Mouse (Mus musculus) CD4-positive, CD25-positive, alpha-beta regulatory T cell, adult 4 months (primary cell): ENCODE data around the gene Chst5. TPM values are rescaled to one million over a fixed set of nuclear protein-coding genes. Genes with fewer than 3 reads are reported as not detected.
"Not testable (repeated sequence)": the region's sequence is repeated elsewhere in the genome, so short reads cannot be mapped to it uniquely, and the experiment has no call there.

Experiments
- ATAC-seq: one replicate; pipeline ENCODE4 v1.8.0; 2017
- polyA plus RNA-seq, 2 experiments: library from polyadenylated mRNA; unstranded; fragments of 100-300 nt; shearing (Covaris generic); gene quantifications; one replicate each; pipeline ENCODE4 v1.2.1; 2017

Chst5 gene
- not detected for polyA plus RNA-seq

DNA sequence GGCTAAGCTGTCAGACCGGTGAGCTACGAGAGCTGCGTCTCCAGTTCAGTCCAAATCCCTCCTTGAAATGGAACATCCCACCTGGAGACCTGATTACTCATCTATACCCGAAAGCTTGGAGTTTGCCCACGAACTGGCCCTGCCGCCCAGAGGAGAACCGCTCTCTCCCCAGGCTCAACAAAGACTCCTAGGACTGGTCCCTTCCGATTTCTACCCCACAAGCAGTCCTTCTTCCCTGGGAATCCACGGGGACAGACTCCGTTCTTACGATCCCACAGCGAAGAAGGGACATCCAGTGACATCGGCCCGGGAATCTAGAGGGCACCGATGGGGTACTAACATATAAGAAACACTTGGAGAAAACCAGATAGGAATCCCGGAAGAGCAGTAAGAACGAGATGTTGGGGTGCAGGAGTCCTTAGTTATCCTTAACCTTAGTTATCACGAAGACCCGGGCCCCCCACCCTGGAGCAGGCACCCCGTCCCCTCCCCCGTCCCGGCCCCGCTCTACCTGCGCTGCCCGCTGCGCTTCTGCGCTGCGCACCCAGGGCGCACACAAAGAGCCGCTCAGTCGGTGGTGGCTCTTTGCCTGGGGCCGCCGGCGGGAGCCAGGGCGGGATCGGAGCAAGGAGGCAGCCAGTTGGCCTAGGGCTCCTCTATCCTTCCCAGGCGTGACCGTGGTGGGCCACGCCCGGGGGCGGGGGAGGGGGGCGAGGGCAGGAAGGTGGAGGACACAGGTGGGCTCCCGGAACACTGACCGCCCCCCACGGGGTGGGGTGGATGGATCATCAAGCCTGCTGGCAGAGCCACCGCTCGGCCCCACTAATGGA is at the start of gene Chst5:
Gene Chst5, minus strand, starts transcription at position 827 of the 830 bp plus-strand sequence.
- ATAC-seq, result no peak

GRCm38 (mm10) chr8:111957231-111957630 is 47.0 kb upstream of the Chst5 start:
- ATAC-seq, result no peak

DNA sequence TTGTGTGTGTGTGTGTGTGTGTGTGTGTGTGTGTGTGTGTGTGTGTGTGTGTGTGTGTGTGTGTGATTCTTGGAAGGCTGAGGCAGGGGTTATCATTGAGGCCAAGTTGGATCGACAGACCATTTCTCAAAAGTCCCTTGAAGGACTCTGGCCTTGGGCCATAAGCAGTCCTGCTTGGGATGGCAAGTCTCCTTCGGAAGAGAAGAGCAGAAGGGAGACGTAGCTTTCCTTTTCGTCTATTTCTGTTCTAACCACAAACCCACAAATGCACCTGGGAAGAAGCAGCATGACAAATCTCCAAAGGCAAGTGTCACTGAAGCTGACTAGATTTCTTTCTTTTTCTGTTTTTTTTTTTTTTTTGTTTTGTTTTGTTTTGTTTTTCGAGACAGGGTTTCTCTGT is 45.6 kb upstream of the Chst5 start:
- ATAC-seq, result peak; percentile 20

DNA sequence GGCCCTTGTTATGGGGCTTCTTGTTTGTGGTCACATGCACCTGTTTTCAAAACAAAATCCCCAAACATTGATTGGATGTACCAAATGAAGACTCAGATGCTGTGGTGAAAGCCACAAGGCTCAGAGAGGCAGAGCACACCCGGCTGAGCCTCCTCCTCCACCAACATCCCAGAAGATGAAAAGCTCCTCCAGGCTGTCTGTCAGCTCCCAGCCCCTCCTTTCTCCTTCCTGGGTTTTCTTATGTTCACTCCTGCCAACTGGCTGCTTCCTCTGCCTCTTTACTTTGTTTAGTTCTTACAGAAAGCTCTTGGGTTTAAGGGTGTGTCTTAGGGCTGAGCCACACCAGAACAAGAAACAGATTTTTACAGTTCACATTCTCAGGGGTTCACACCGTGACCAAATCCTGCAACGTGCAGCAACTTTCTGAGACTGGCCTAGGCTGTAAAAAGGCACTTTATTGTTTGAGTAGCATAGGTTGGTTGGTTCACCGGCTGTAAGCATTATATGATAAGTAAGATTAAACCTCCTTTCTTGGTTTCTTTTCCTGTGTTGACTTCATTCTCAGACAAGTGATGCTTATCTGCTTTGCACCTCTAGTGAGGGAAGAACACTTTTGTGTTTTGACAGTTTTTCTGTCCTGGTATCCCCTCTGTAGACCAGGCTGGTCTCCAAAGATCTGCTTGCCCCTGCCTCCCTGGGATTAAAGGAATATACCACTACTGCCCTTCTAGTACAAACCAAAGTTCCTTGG is 44.8 kb upstream of the Chst5 start:
- ATAC-seq, result peak; percentile 61

DNA sequence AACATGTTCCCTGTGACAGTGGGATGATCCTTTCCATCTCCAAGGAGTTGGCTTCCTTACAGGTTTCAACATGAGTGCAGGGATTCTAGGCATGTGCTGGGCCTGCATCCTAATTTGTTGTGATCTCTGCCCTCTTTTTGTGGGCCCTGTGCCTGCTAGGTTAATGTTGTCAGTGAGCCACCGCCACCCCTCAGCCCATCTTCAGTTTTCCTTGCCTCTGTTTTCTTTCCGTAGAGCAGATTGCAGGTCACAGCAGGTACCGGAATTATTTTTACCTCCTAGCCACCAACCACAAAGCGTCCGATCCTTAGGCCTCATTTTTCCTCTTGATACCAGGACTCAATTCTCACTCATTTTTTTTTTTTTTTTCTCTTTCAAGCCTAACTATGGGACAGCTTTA is 41.7 kb upstream of the Chst5 start:
- no peak for ATAC-seq

DNA sequence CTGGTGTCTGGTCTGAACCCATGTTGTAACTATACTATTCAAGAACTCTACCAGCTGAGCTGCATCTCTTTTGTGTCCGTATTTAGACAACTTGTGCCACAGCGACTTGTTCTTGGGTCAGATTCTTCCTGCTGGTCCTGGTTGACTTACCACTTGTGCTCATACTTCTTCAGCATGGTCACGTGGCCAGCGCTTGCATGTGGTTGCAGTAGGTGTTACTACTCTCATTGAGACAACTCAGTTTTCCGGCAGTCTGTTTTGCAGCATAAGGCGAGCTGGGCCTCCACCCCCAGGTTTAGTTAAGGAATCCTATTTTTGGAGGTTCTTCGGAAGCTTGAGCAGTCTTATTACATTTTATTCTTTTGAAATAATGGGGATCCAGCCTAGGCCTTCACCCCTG is 41.1 kb upstream of the Chst5 start:
- no peak for ATAC-seq

- no peak for ATAC-seq
Measured at GRCm38 (mm10) chr8:111950846-111951245, 40.6 kb upstream of the Chst5 start.

DNA sequence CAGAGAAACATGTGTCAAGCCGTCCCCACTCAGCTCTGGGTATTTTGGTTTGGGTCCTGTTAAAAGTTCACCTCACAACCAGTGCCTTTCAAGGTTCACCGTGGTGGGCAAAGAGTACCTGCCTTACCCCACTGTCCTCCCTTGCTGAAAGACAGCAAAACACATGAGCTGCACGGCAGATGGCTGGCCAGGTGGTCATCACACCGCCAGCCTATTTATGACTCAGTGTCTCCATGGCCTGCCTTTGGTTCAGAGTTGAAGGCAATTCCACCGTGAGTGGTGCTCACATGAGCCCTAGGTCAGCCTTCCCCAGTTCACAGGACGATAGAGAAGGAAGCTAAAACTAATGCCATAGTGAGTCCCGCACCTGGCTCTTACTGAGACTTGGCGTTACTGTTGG is 37.7 kb upstream of the Chst5 start:
- ATAC-seq, result no peak

DNA sequence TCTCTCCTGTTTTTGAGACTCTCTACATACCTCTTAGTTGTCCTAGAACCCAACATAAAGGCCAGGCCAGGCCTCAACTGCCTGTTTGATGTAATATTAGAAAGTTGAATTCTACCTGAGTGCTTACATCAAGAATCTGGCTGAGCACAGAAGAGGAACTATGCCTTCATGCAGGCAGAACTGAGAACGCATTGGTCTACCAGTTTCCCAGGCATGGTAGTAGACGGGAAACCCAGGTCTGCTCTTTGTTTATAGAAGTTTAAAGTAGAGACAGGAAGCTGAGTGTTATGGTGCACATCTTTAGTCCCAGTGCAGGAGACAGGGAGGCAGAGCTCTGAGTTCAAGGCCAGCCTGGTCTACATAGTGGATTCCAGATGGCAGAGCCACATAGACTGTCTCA is 36.9 kb upstream of the Chst5 start:
- ATAC-seq, result no peak

GRCm38 (mm10) chr8:111943544-111943943 is 33.3 kb upstream of the Chst5 start:
- ATAC-seq, result no peak

GRCm38 (mm10) chr8:111941101-111941454 is 30.8 kb upstream of the Chst5 start:
- ATAC-seq, result peak; percentile 40

- peak; percentile 93 for ATAC-seq
Measured at GRCm38 (mm10) chr8:111940171-111941100, 30.2 kb upstream of the Chst5 start, which contains the start of gene Gabarapl2. Gene Gabarapl2, plus strand, starts transcription at chr8:111940703.

DNA sequence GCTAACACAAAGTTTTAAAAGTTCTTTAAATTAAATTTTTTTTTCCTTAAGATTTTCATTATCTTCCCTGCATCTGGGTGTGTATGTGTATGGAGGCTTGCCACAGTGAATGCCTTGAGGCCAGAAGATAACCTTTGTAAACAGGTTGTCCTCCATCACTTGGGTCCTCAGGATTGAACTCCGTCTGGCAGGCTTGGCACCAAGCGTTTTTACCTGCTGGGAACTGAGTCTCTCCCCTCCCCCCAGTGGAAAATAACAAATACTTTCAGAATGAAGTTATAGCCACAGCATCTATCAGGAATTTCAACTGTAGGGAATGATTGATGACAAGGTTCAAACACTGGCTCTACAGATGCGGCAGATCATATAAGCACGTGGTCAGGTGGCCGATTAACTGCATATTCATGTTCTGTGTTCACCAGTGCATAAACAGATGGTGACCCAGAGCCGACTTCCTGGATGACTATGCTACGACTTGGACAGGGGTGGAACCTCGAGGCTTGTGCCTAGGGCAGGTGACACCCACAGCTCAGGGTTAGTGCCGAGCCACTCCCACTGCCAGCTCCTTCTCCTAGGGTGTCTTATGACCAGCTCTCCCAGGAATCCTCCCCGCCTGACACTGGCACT is 29.4 kb upstream of the Chst5 start:
- ATAC-seq, result peak; percentile 50

GRCm38 (mm10) chr8:111938076-111938985 is 28.1 kb upstream of the Chst5 start:
- ATAC-seq, result not testable (repeated sequence)

- ATAC-seq, result no peak
Measured at GRCm38 (mm10) chr8:111937184-111937583, 26.9 kb upstream of the Chst5 start.

DNA sequence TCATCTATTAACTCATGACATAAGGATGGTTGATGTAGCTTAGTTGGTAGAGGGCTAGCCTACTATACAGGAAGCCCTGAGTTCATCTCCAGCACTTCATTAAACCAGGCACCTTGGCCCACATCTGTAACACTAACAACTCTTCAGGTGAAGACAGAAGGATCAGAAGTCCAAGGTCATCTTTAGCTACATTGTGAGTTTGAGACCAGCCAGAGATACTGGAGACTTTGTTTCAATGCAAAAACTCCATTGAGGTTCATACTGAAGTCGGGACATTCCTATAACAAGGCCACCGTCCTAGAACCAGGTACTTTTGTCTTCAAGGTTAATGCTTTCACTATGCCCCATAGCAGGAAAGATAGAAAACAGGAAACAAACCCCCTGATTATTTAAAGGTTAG is 24.0 kb upstream of the Chst5 start:
- ATAC-seq, result no peak

DNA sequence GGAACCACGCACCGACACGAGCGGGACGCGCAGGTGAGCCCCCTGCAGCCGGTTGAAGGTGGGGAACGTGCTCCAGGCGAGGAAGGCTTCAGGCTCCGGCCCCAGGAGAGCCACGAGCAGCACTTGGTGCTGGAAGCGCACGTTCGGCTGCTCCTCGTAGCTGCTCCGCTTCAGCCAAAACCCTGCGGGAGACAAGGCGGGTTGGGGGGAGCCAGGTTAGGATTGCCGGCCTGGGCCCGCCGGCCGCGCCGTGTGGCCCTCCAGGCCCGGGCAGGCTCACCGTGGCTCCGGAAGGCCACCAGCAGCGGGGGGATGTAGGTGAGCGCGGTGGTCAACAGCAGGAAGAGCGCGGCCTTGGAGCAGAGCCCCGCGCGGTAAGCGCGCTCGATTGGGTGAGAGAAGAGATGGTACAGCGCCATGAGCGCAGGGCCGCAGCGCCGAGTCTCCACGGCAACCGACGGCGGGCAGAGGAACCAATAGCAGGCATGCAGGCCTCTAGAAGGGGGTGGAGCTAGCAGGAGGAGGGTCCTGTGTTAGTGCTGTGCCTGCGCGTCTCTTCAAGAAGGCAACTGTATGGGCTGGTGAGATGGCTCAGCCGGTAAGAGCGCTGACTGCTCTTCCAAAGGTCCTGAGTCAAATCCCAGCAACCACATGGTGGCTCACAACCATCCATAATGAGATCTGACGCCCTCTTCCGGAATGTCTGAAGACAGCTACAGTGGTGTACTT is 23.3 kb upstream of the Chst5 start, which contains the start of gene Tmem231:
Gene Tmem231, minus strand, starts transcription at position 534 of the 729 bp plus-strand sequence.
- ATAC-seq, result peak; percentile 100

DNA sequence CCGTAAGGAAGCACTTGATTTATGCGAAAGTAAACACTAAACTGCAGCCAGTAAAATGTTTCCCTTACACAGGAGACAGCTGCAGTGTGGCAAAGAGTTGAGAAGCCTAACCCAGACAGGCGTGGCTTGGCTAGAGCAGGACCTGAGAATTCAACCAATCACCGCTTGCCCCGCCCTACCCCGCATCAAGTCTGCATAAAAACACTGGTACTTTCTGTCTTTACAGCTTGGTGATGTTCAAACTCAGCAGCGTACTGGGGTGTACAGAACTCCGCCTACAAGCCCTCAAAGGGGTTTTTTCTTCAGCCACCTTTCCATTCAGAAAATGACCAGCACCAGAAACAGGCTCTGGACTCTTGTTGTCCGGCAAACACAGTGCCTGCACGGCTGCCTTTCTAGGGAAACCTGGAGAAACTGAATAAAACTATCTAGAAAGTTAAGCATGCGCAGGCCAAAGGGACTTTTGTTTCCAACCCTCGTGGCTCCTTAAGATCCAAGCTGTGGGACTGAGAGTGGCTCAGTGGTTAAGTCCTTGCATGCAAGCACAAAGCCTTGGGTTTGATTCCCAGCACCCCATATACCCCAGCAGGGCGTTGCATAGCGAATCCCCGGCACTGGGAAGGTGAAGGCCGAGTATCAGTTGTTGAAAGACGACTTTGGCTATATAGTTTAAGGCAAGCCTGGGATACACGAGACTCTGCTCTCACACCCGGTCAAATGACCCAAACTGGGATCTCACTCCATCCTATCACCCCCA is 22.5 kb upstream of the Chst5 start:
- peak; percentile 19 for ATAC-seq

DNA sequence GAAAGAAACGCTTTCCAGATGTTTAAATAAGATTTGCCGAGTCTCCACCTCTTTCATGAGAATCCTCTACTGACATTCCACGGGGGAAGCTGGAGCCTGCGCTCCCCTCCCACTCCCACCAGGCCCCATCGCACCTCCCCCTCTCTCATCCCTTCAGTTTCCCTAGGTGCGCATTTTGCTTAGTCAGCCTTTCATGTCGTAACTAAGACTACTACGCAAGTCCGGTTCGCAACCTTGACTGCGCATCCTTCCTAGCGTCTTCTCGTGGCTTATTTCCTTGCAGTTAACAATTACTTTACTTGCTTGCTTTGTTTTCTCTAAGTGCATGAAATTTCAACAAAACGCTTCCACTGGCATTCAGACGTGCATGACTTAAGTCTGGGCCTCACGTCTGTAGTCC is 21.5 kb upstream of the Chst5 start:
- ATAC-seq, result no peak
